Mouse (Mus musculus): ENCODE data around the gene Itgb4. TPM values are rescaled to one million over a fixed set of nuclear protein-coding genes. Genes with fewer than 3 reads are reported as not detected.
A peak's percentile ranks its signal among the peaks of the same experiment; 100 is the strongest.
"Not testable (repeated sequence)": the region's sequence is repeated elsewhere in the genome, so short reads cannot be mapped to it uniquely, and the experiment has no call there.

Itgb4 gene
- polyA plus RNA-seq, 1 experiment from 2014 or later = 0.82 TPM

- DNase-seq (ENCODE audit: low spot score) (no peak), ATAC-seq (ENCODE audit: low FRiP score) (no peak)
- Histone ChIP-seq H3K27me3 (ENCODE audit: control insufficient read depth, insufficient read depth, low read length) (no peaks in the 10 kb centered on the region; the same call in 1 of the 2 replicates), H3K4me1 (replicated peaks; ENCODE audit: control insufficient read depth, insufficient read depth, low read length) (peaks cover 10% of the 10 kb centered on the region), H3K4me2 (replicated peaks; ENCODE audit: low read depth, low read length) (no peak overlapping the region), H3K36me3 (ENCODE audit: control insufficient read depth, insufficient read depth, low read length) (no peaks in the 10 kb centered on the region), H3K9me3 (ENCODE audit: control insufficient read depth, low read length) (no peaks in the 10 kb centered on the region), H3K27ac (ENCODE audit: low read depth, low read length) (no peak overlapping the region), H3K9ac (ENCODE audit: low read depth, low read length) (no peak overlapping the region), H3K4me3 (ENCODE audit: low read depth, low read length) (no peak overlapping the region)
- 94% methylated on average over 11 of the region's 11 CpGs for WGBS
Observed at GRCm38 (mm10) chr11:116009661-116010060, 35.2 kb downstream of the Itgb4 start.

- peaks cover 6% of the 10 kb centered on the region for H3K4me1 ChIP-seq (replicated peaks; ENCODE audit: control insufficient read depth, insufficient read depth, low read length)
- no peaks in the 10 kb centered on the region; the same call in 1 of the 2 replicates for H3K27me3 ChIP-seq (ENCODE audit: control insufficient read depth, insufficient read depth, low read length)
- WGBS = 93% methylated on average over 8 of the region's 8 CpGs
- ATAC-seq (ENCODE audit: low FRiP score) (no peak), DNase-seq (ENCODE audit: low spot score) (no peak)
- no peak overlapping the region for H3K9ac ChIP-seq (ENCODE audit: low read depth, low read length)
- no peaks in the 10 kb centered on the region for H3K9me3 ChIP-seq (ENCODE audit: control insufficient read depth, low read length)
- no peak overlapping the region for H3K4me3 ChIP-seq (ENCODE audit: low read depth, low read length)
- no peak overlapping the region for H3K4me2 ChIP-seq (replicated peaks; ENCODE audit: low read depth, low read length)
- H3K27ac ChIP-seq (ENCODE audit: low read depth, low read length) = no peak overlapping the region
- no peaks in the 10 kb centered on the region for H3K36me3 ChIP-seq (ENCODE audit: control insufficient read depth, insufficient read depth, low read length)
Observed at GRCm38 (mm10) chr11:116010146-116010545, 35.6 kb downstream of the Itgb4 start.

GRCm38 (mm10) chr11:116010948-116011347, 36.4 kb downstream of the Itgb4 start:
- no peak overlapping the region for H3K4me3 ChIP-seq (ENCODE audit: low read depth, low read length)
- no peak overlapping the region for H3K27ac ChIP-seq (ENCODE audit: low read depth, low read length)
- DNase-seq (ENCODE audit: low spot score) = no peak
- no peaks in the 10 kb centered on the region for H3K36me3 ChIP-seq (ENCODE audit: control insufficient read depth, insufficient read depth, low read length)
- H3K9me3 ChIP-seq (ENCODE audit: control insufficient read depth, low read length) = no peaks in the 10 kb centered on the region
- H3K9ac ChIP-seq (ENCODE audit: low read depth, low read length) = no peak overlapping the region
- H3K4me2 ChIP-seq (replicated peaks; ENCODE audit: low read depth, low read length) = no peak overlapping the region
- 93% methylated on average over 5 of the region's 5 CpGs for WGBS
- H3K4me1 ChIP-seq (replicated peaks; ENCODE audit: control insufficient read depth, insufficient read depth, low read length) = no peaks in the 10 kb centered on the region; the same call in 1 of the 2 replicates
- no peak for ATAC-seq (ENCODE audit: low FRiP score)
- H3K27me3 ChIP-seq (ENCODE audit: control insufficient read depth, insufficient read depth, low read length) = no peaks in the 10 kb centered on the region; the same call in 1 of the 2 replicates

DNA sequence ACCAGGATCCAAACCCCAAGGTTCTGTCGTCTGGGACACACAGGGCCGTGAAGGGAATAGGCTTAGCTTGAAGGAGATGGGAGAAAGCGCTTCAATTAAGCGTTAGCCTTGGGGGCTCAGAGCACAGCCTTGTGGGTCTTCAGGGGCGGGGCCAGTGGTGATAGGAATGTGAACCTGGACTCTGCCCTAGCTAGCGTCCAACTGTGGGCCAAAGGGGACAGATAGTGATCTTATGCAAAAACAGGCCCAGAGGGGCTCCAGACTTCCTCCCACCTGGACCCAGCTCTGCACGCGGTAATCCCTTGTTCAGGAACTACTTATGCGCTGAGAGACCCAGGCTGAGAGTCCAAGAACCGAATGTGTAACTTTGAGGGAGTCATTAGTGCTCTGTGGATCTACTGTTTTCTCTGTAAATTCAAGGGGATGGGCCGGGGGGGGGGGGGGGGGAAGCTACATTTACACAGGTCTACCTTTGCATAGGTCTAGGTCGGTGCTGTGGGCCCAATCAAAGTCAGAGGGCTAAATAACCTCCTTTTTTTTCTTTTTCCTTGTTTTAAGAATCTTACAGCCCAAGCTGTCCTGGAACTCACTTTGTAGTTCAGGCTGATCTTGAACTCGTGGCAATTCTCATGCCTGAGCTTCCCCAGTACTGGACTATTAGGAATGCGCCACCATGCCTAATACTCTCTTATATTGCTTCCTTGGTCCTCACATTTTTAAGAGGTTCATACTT, 37.2 kb downstream of the Itgb4 start:
- H3K27me3 ChIP-seq (ENCODE audit: control insufficient read depth, insufficient read depth, low read length) = no peaks in the 10 kb centered on the region
- no peaks in the 10 kb centered on the region; the same call in 1 of the 2 replicates for H3K4me1 ChIP-seq (replicated peaks; ENCODE audit: control insufficient read depth, insufficient read depth, low read length)
- H3K9ac ChIP-seq (ENCODE audit: low read depth, low read length) = peak overlapping the region; percentile 75
- DNase-seq (ENCODE audit: low spot score) (peak; percentile 37), ATAC-seq (ENCODE audit: low FRiP score) (0 out of 2 replicates have a peak, but pooled peaks have one; percentile 2)
- no peak overlapping the region for H3K27ac ChIP-seq (ENCODE audit: low read depth, low read length)
- peak overlapping the region; percentile 86 for H3K4me2 ChIP-seq (replicated peaks; ENCODE audit: low read depth, low read length)
- H3K36me3 ChIP-seq (ENCODE audit: control insufficient read depth, insufficient read depth, low read length) = no peaks in the 10 kb centered on the region
- WGBS = 23% methylated on average over 14 of the region's 14 CpGs
- no peaks in the 10 kb centered on the region for H3K9me3 ChIP-seq (ENCODE audit: control insufficient read depth, low read length)
- peak overlapping the region; percentile 58 for H3K4me3 ChIP-seq (ENCODE audit: low read depth, low read length)

- DNase-seq (ENCODE audit: low spot score) (peak; percentile 89), ATAC-seq (ENCODE audit: low FRiP score) (peak; percentile 80)
- H3K27me3 ChIP-seq (ENCODE audit: control insufficient read depth, insufficient read depth, low read length) = no peaks in the 10 kb centered on the region
- peak within 1 kb of the TSS; percentile 75 for H3K9ac ChIP-seq (ENCODE audit: low read depth, low read length)
- no peaks in the 10 kb centered on the region for H3K9me3 ChIP-seq (ENCODE audit: control insufficient read depth, low read length)
- WGBS = under 1% methylated on average over 45 of the region's 55 CpGs
- peak within 1 kb of the TSS; percentile 86 for H3K4me2 ChIP-seq (replicated peaks; ENCODE audit: low read depth, low read length)
- H3K4me3 ChIP-seq (ENCODE audit: low read depth, low read length) = peak within 1 kb of the TSS; percentile 58
- peak within 1 kb of the TSS; percentile 51 for H3K27ac ChIP-seq (ENCODE audit: low read depth, low read length)
- no peaks in the 10 kb centered on the region; the same call in 1 of the 2 replicates for H3K4me1 ChIP-seq (replicated peaks; ENCODE audit: control insufficient read depth, insufficient read depth, low read length)
- H3K36me3 ChIP-seq (ENCODE audit: control insufficient read depth, insufficient read depth, low read length) = no peaks in the 10 kb centered on the region
Observed at GRCm38 (mm10) chr11:116012262-116012947, 37.9 kb downstream of the Itgb4 start, which contains the start of gene Galk1. Gene Galk1 (minus strand): TSS chr11:116012719.

DNA sequence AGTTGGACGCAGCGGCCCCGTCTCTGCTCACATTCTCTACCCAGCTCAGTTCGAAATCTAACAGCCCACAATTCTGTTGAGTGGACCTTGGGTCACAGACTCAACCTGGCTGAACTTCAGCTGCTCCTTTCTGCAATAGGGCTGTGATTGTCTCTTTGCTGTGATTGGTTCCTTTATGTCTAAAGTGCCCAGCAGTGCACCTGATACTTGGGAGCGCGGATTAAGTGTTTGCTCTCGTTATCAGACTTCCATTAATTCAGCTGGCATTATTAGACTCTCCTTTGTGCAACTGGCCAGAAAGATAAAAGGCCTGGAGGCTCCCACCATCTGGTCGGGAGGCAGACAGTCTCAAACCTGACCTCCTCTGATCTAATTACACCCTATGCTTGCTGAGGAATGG, 40.3 kb downstream of the Itgb4 start:
- no peak for ATAC-seq (ENCODE audit: low FRiP score)

GRCm38 (mm10) chr11:116018106-116018505, 43.6 kb downstream of the Itgb4 start:
- Histone ChIP-seq H3K4me3 (ENCODE audit: low read depth, low read length) (no peak overlapping the region), H3K27ac (ENCODE audit: low read depth, low read length) (no peak overlapping the region), H3K9ac (ENCODE audit: low read depth, low read length) (no peak overlapping the region), H3K27me3 (ENCODE audit: control insufficient read depth, insufficient read depth, low read length) (no peaks in the 10 kb centered on the region), H3K9me3 (ENCODE audit: control insufficient read depth, low read length) (no peaks in the 10 kb centered on the region), H3K36me3 (ENCODE audit: control insufficient read depth, insufficient read depth, low read length) (no peaks in the 10 kb centered on the region), H3K4me1 (replicated peaks; ENCODE audit: control insufficient read depth, insufficient read depth, low read length) (no peaks in the 10 kb centered on the region), H3K4me2 (replicated peaks; ENCODE audit: low read depth, low read length) (no peak overlapping the region)
- peak; percentile 58 for DNase-seq (ENCODE audit: low spot score)
- ATAC-seq (ENCODE audit: low FRiP score) = no peak
- 23% methylated on average over 6 of the region's 6 CpGs for WGBS

More for the DNA sequence above, 40.3 kb downstream of the Itgb4 start:
- no peak for DNase-seq (ENCODE audit: low spot score)
- Histone ChIP-seq H3K4me2 (replicated peaks; ENCODE audit: low read depth, low read length) (no peak overlapping the region), H3K36me3 (ENCODE audit: control insufficient read depth, insufficient read depth, low read length) (no peaks in the 10 kb centered on the region), H3K27ac (ENCODE audit: low read depth, low read length) (no peak overlapping the region), H3K9me3 (ENCODE audit: control insufficient read depth, low read length) (no peaks in the 10 kb centered on the region), H3K9ac (ENCODE audit: low read depth, low read length) (no peak overlapping the region), H3K27me3 (ENCODE audit: control insufficient read depth, insufficient read depth, low read length) (no peaks in the 10 kb centered on the region), H3K4me1 (replicated peaks; ENCODE audit: control insufficient read depth, insufficient read depth, low read length) (no peaks in the 10 kb centered on the region; the same call in 1 of the 2 replicates), H3K4me3 (ENCODE audit: low read depth, low read length) (no peak overlapping the region)
- WGBS = 72% methylated on average over 8 of the region's 8 CpGs

- not testable (repeated sequence) for H3K4me1 ChIP-seq (replicated peaks; ENCODE audit: control insufficient read depth, insufficient read depth, low read length); H3K27me3 ChIP-seq (ENCODE audit: control insufficient read depth, insufficient read depth, low read length); ATAC-seq (ENCODE audit: low FRiP score); DNase-seq (ENCODE audit: low spot score); H3K27ac ChIP-seq (ENCODE audit: low read depth, low read length); H3K4me3 ChIP-seq (ENCODE audit: low read depth, low read length); H3K9ac ChIP-seq (ENCODE audit: low read depth, low read length); H3K9me3 ChIP-seq (ENCODE audit: control insufficient read depth, low read length); H3K36me3 ChIP-seq (ENCODE audit: control insufficient read depth, insufficient read depth, low read length); H3K4me2 ChIP-seq (replicated peaks; ENCODE audit: low read depth, low read length)
- WGBS = 90% methylated on average over 4 of the region's 4 CpGs
Observed at GRCm38 (mm10) chr11:116018867-116019266, 44.4 kb downstream of the Itgb4 start.
